Mouse (Mus musculus) adrenal gland, adult 2 months (tissue): Measurements from ENCODE around the gene Dnmbp. TPM values are rescaled to one million over a fixed set of nuclear protein-coding genes. Genes with fewer than 3 reads are reported as not detected.

Experiments used
- polyA plus RNA-seq: library from polyadenylated mRNA; depleted of rRNA; stranded (reverse); fragments of >200 nt; gene quantifications from 2 replicates; pipeline ENCODE4 v1.2.3, GENCODE M21; 2012; rRNA removed
- total RNA-seq, 2 experiments: library from RNA; stranded (reverse); gene quantifications; 2 replicates each; pipeline ENCODE4 v1.2.3; 2021

Dnmbp gene
- total and polyA plus RNA-seq, 3 experiments = 10.8 to 13.9 (median 13.3) TPM

Other genes with a start within 250 kb of the Dnmbp start
- gene Cutc, start 187.2 kb downstream of the Dnmbp start, total RNA-seq = 10 to 100 TPM in 1 of 2 experiments, 1 to 10 TPM in 1; 8.3 to 12.3 TPM
- gene Cutc, start 187.2 kb downstream of the Dnmbp start, polyA plus RNA-seq = 1.6 and 2.6 TPM in 2 replicates
- gene Cox15, start 187.2 kb downstream of the Dnmbp start, total RNA-seq = 10 to 100 TPM; 36.4 to 59.4 TPM
- gene Cox15, start 187.2 kb downstream of the Dnmbp start, polyA plus RNA-seq = 21.3 and 25.3 TPM in 2 replicates
- gene Abcc2, start 158.0 kb downstream of the Dnmbp start, total RNA-seq = 1 to 10 TPM in 1 of 2 experiments, under 1 TPM in 1; 0.17 to 1.0 TPM
- 0.04 and 0.28 TPM in 2 replicates for gene Abcc2, start 158.0 kb downstream of the Dnmbp start, polyA plus RNA-seq
- under 1 TPM; 0.14 to 0.66 TPM for gene Cpn1, start 46.4 kb upstream of the Dnmbp start, total RNA-seq
- not detected in 2 replicates for gene Cpn1, start 46.4 kb upstream of the Dnmbp start, polyA plus RNA-seq
- gene Cyp2c23, start 89.0 kb upstream of the Dnmbp start, total RNA-seq = 1 to 10 TPM in 1 of 2 experiments, under 1 TPM in 1; 0.62 to 1.7 TPM
- 0.19 and 0.35 TPM in 2 replicates for gene Cyp2c23, start 89.0 kb upstream of the Dnmbp start, polyA plus RNA-seq
- gene Erlin1, start 129.6 kb upstream of the Dnmbp start, total RNA-seq = 10 to 100 TPM; 17.7 to 25.2 TPM
- 2.0 and 2.2 TPM in 2 replicates for gene Erlin1, start 129.6 kb upstream of the Dnmbp start, polyA plus RNA-seq
- gene Chuk, start 167.3 kb upstream of the Dnmbp start, total RNA-seq = 10 to 100 TPM; 48.7 to 78.2 TPM
- gene Chuk, start 167.3 kb upstream of the Dnmbp start, polyA plus RNA-seq = 8.9 and 10.5 TPM in 2 replicates
- 10 to 100 TPM; 16.5 to 25.4 TPM for gene Cwf19l1, start 195.7 kb upstream of the Dnmbp start, total RNA-seq
- gene Cwf19l1, start 195.7 kb upstream of the Dnmbp start, polyA plus RNA-seq = 3.3 and 6.2 TPM in 2 replicates
- 10 to 100 TPM; 21.1 to 23.9 TPM for gene Bloc1s2, start 206.3 kb upstream of the Dnmbp start, total RNA-seq
- gene Bloc1s2, start 206.3 kb upstream of the Dnmbp start, polyA plus RNA-seq = 6.5 and 12.9 TPM in 2 replicates